Mouse (Mus musculus) hindbrain, embryonic 13.5 days (tissue): ENCODE results near the gene Etv3. TPM values are rescaled to one million over a fixed set of nuclear protein-coding genes. Genes with fewer than 3 reads are reported as not detected.
"Not testable (repeated sequence)": the region's sequence is repeated elsewhere in the genome, so short reads cannot be mapped to it uniquely, and the experiment has no call there.

Experiments
- ATAC-seq: fragments of 200-750 bp; cut with Nextera tagmentation; 2 replicates; pipeline ENCODE4 v1.8.0; 2017; ENCODE audit warnings: moderate TSS enrichment; ENCODE audit not compliant: low FRiP score
- H3K27ac ChIP-seq: fragments of 300-500 bp; sonication (generic); 2 replicates; pipeline ENCODE4 v1.5.1; 2015; ENCODE audit warnings: inconsistent platforms, mild to moderate bottlenecking, moderate library complexity
- H3K27me3 ChIP-seq: fragments of 300-500 bp; sonication (generic); 2 replicates; pipeline ENCODE4 v1.6.1; 2015; ENCODE audit warnings: mild to moderate bottlenecking, inconsistent platforms
- H3K36me3 ChIP-seq: fragments of 300-500 bp; sonication (generic); 2 replicates; pipeline ENCODE4 v1.6.1; 2015; ENCODE audit warnings: mild to moderate bottlenecking, inconsistent platforms
- H3K4me1 ChIP-seq: fragments of 300-500 bp; sonication (generic); replicated peaks from 2 replicates; pipeline ENCODE4 v1.6.1; 2015; ENCODE audit warnings: inconsistent platforms
- H3K4me2 ChIP-seq: fragments of 300-500 bp; sonication (generic); 2 replicates; pipeline ENCODE4 v1.6.1; 2015; ENCODE audit warnings: inconsistent platforms, mild to moderate bottlenecking, moderate library complexity
- H3K4me3 ChIP-seq: fragments of 300-500 bp; sonication (generic); 2 replicates; pipeline ENCODE4 v1.5.1; 2015; ENCODE audit warnings: mild to moderate bottlenecking, inconsistent platforms
- H3K9ac ChIP-seq: fragments of 300-500 bp; sonication (generic); 2 replicates; pipeline ENCODE4 v1.6.1; 2015; ENCODE audit warnings: mild to moderate bottlenecking, inconsistent platforms
- H3K9me3 ChIP-seq: fragments of 300-500 bp; sonication (generic); 2 replicates; pipeline ENCODE4 v1.6.1; 2016; ENCODE audit warnings: inconsistent platforms
- WGBS: fragments of 180-500 bp; shearing (Covaris S2); methylation state at CpG from one replicate; pipeline ENCODE4 v1.1.7; 2015; 5-methylcytosine and 5-hydroxymethylcytosine counted together
- polyA plus RNA-seq: library from polyadenylated mRNA; unstranded; fragments of >200 nt; fragmentation: Nextera tagmentation; extraction: Ambion mirVana; gene quantifications from 2 replicates; pipeline ENCODE4 v1.2.1, GENCODE M21; 2015

The Etv3 gene
- polyA plus RNA-seq, 1 experiment from 2014 or later, result 10.1 TPM

DNA sequence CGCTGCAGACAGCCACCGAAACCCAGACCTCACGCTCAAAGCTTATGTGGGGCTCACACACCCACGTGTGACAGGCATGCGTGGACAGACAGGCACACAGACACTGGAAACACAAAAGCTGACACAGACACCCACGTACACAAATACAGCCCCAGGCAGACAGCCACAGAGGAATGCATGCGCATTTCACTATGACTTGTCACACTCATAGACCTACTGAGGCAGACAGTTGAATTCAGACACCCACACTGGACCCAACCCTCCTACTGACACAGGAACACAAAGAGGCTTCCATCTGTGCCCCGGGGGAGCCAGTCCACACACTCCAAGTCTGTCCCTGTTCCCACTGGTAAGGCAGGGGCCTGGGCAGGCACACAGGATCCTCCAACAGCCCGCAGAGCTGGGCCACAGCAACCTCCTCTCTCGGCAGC, 21.1 kb downstream of the Etv3 start:
- no peak overlapping the region for H3K4me2 ChIP-seq
- H3K4me3 ChIP-seq, result no peak overlapping the region
- peaks cover 26% of the 10 kb centered on the region for H3K4me1 ChIP-seq
- no peaks in the 10 kb centered on the region for H3K9me3 ChIP-seq
- peaks cover 16% of the 10 kb centered on the region for H3K27me3 ChIP-seq
- no peak for ATAC-seq
- 76% methylated on average over 10 of the region's 10 CpGs for WGBS
- H3K36me3 ChIP-seq, result no peaks in the 10 kb centered on the region
- peak overlapping the region; percentile 35; the same call in 1 of the 2 replicates for H3K27ac ChIP-seq
- no peak overlapping the region for H3K9ac ChIP-seq

DNA sequence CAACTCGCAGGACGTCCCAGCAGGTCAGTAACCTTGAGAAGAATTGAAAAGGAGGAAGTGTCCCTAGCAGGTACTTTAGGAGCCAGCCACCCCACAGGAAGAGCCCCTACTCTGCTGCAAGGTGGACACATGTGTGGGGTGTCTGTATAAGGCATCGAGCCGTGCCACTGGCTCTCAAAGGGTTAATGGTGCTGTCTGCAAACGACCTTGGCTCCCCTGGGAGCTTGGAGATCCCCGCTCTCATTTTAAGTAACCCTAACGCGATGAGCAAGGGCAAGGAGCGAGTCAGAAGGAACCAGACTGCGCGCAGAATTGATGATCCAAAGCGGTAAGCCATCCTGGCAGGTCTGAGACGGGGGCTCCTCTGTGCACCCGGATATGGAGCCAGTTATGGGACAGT, 24.7 kb downstream of the Etv3 start:
- Histone ChIP-seq H3K9ac (peak overlapping the region; percentile 56), H3K4me2 (peak overlapping the region; percentile 19), H3K27ac (no peak overlapping the region), H3K4me3 (no peak overlapping the region), H3K9me3 (no peaks in the 10 kb centered on the region), H3K4me1 (peaks cover 18% of the 10 kb centered on the region), H3K27me3 (peaks cover 20% of the 10 kb centered on the region), H3K36me3 (no peaks in the 10 kb centered on the region)
- WGBS, result 23% methylated on average over 14 of the region's 14 CpGs
- ATAC-seq, result no peak

DNA sequence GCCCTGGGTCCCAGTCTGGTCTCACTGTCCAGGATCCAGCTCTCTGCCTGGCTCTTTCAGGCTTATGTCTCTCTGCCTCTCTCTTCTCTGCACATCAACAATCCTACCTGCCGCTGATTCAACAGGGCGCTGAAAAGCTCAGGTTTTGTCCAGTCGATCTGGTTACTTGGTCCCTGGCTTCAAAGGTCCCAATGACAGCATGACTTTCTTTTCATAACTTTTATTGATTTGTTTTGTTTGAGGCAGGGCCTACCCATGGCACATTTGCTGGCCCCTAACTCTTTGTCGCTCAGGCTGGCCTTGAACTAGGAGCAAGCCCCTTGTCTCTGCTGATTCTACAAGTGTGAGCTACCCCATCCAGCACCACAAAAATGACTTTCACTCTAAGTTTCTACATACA, 27.1 kb downstream of the Etv3 start:
- H3K4me3 ChIP-seq, result no peak overlapping the region
- H3K36me3 ChIP-seq, result no peaks in the 10 kb centered on the region
- H3K9ac ChIP-seq, result no peak overlapping the region
- H3K27ac ChIP-seq, result no peak overlapping the region
- no peak overlapping the region for H3K4me2 ChIP-seq
- no peaks in the 10 kb centered on the region for H3K9me3 ChIP-seq
- WGBS, result 84% methylated on average over 4 of the region's 4 CpGs
- peaks cover 13% of the 10 kb centered on the region for H3K4me1 ChIP-seq
- ATAC-seq, result no peak
- peaks cover 20% of the 10 kb centered on the region for H3K27me3 ChIP-seq

DNA sequence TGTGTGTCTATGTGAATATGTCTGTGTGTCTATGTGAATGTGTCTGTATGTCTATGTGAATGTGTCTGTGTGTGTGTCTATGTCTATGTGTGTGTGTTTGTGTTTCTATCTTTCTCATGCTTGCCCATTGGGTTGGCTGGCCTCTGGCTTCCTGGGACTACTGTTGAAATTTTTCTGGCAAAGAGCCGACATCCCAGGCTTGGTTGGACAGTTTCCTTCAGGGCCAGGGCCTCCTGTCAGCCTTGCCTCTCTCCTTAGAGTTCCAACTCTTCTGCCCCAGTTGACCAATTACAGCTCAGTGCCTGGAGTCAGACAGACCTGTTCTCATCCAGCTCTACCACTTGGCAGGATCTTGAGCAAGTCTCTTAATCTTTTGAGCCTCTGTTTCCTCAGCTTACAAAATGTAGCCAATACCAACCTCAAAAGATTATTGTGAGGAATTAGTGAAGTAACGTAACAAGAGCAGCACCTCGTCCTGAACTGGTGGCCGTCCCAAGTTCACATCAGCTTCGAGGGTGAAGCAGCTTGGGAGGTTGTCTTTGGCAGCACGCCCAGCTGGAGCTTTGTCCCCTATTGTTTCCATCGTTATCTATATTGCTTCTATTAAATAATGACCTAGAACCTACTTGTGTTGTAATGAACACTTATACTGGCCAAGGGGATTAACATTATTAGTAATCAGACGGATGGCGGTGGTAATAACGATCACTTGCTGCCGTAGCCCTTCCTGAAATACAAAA, 28.2 kb downstream of the Etv3 start:
- Histone ChIP-seq H3K9ac (no peak overlapping the region), H3K27me3 (peaks cover 20% of the 10 kb centered on the region), H3K36me3 (no peaks in the 10 kb centered on the region), H3K27ac (no peak overlapping the region), H3K4me3 (no peak overlapping the region), H3K4me2 (no peak overlapping the region), H3K4me1 (peaks cover 13% of the 10 kb centered on the region), H3K9me3 (no peaks in the 10 kb centered on the region)
- WGBS, result 69% methylated on average over 11 of the region's 11 CpGs
- no peak for ATAC-seq

DNA sequence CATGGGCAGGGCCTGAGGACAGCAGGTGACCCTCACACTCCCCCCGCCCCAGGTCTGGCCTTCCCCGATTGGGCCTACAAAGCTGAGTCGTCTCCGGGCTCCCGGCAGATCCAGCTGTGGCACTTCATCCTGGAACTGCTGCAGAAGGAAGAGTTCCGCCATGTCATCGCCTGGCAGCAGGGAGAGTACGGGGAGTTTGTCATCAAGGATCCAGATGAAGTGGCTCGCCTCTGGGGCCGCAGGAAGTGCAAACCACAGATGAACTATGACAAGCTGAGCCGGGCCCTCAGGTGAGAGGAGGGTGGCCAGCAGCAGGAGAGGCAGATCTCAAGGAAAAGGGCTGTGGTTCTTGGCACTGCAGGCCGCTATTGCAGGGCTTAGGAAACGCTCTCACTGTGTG, 29.7 kb downstream of the Etv3 start:
- not testable (repeated sequence) for H3K4me3 ChIP-seq, H3K27ac ChIP-seq, H3K9me3 ChIP-seq, H3K4me2 ChIP-seq, H3K36me3 ChIP-seq, ATAC-seq, H3K9ac ChIP-seq
- Histone ChIP-seq H3K4me1 (peaks cover 11% of the 10 kb centered on the region), H3K27me3 (peaks cover 18% of the 10 kb centered on the region)
- WGBS, result 83% methylated on average over 13 of the region's 13 CpGs

DNA sequence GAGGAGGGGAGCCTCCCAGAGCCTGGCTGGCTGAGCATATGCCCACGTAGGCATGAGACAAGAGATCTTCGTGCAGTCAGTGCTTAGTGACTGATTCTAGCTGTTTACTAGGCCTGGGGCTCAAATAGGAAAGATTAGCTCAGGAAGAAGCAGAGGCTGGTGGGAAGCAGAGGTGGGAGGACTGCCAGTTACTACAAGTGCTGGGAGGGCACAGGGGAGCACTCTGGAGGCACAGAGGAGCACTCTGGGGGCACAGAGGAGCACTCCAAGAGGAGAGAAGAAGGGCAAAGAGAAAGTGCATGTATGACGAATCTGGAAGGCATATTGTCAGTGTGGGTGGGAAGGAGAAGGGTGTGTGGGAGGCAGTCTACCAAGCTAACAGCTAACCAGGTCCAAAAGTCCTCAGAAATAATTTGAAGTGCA, 30.9 kb downstream of the Etv3 start:
- Histone ChIP-seq H3K4me3 (no peak overlapping the region), H3K27me3 (peaks cover 6% of the 10 kb centered on the region), H3K4me2 (no peak overlapping the region), H3K9me3 (no peaks in the 10 kb centered on the region), H3K9ac (no peak overlapping the region), H3K36me3 (no peaks in the 10 kb centered on the region), H3K27ac (no peak overlapping the region), H3K4me1 (0 out of 2 replicates have a peak, but pooled peaks cover 5% of the 10 kb centered on the region)
- 71% methylated on average over 3 of the region's 3 CpGs for WGBS
- no peak for ATAC-seq

DNA sequence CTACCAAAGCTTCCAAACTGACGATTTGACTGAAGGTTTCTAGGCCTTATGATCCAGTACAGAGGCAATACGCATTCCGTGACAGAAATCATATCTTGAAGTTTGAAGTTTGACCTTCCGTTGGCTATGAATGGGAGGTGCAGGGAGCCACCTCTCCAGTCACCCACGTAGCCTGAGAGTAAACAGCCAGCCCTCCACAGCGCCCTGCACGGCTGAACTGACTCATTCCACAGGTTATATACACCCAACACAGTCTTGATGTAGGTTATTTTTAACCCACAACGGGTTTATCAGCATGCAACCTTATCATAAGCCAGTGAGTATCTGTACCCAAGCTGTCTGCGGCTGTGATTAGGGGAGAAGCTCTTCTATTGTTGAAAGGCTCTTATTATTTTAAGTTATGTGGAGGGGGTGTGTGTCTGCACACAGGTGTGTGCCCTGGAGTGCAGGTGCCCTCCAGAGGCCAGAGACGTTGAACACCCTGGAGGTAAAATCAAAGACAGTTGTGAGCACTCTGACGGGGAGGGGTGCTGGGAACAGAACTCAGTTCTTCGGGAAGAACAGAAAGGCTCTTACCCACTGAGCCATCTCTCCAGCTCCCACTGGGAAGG, 31.6 kb downstream of the Etv3 start:
- Histone ChIP-seq H3K4me2 (no peak overlapping the region), H3K36me3 (no peaks in the 10 kb centered on the region), H3K27ac (no peak overlapping the region), H3K27me3 (no peaks in the 10 kb centered on the region), H3K9ac (no peak overlapping the region), H3K4me3 (no peak overlapping the region), H3K4me1 (0 out of 2 replicates have a peak, but pooled peaks cover 5% of the 10 kb centered on the region), H3K9me3 (no peaks in the 10 kb centered on the region)
- 89% methylated on average over 12 of the region's 12 CpGs for WGBS
- ATAC-seq, result no peak

DNA sequence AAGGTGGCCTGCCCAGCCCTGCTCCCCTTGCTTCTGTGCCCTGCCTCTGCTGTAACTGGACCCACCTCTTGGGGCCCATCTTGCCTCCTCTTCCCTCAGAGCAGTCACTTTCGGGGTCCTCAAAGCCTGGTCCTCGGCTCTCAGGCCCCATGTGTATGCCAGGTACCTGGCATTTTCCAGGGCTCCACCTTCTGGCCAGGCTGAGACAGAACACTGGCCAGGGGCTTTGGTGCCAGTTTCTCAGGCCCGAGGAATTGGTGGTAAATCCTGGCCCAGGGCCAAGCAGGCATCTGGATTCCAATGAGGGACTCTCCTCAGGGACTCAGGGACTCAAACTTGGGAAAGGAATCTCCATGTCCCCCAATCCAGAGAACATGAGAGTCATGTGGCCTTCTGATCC, 34.9 kb downstream of the Etv3 start:
- H3K36me3 ChIP-seq, result no peaks in the 10 kb centered on the region
- H3K9me3 ChIP-seq, result no peaks in the 10 kb centered on the region
- no peak overlapping the region for H3K9ac ChIP-seq
- no peak for ATAC-seq
- no peak overlapping the region for H3K27ac ChIP-seq
- H3K4me2 ChIP-seq, result no peak overlapping the region
- H3K4me1 ChIP-seq, result peaks cover 2% of the 10 kb centered on the region; the same call in 1 of the 2 replicates
- no peaks in the 10 kb centered on the region for H3K27me3 ChIP-seq
- 58% methylated on average over 3 of the region's 3 CpGs for WGBS
- H3K4me3 ChIP-seq, result no peak overlapping the region

DNA sequence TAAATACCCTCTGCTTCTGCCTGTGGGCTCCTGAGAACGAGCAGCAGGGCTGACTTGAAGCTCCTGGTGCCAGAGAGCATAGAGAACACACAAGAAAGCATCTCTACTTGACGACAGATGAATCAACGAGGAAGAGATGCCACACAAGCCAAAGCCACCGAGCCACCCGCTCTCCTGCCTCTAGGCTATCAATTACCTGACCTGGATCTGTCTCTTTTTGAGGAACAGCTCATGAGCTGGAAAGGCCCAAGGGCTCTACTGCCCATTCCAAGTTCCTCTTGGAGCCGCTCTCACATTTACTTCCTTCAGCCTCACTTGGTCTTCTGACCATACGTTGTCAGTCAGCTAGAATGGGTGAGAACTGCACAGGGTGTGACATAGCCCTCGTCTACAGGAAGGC, 36.2 kb downstream of the Etv3 start:
- 81% methylated on average over 8 of the region's 8 CpGs for WGBS
- H3K4me3 ChIP-seq, result no peak overlapping the region
- H3K9me3 ChIP-seq, result no peaks in the 10 kb centered on the region
- ATAC-seq, result no peak
- peaks cover 13% of the 10 kb centered on the region for H3K4me1 ChIP-seq
- no peaks in the 10 kb centered on the region for H3K27me3 ChIP-seq
- no peak overlapping the region for H3K4me2 ChIP-seq
- H3K9ac ChIP-seq, result no peak overlapping the region
- H3K36me3 ChIP-seq, result no peaks in the 10 kb centered on the region
- no peak overlapping the region for H3K27ac ChIP-seq

DNA sequence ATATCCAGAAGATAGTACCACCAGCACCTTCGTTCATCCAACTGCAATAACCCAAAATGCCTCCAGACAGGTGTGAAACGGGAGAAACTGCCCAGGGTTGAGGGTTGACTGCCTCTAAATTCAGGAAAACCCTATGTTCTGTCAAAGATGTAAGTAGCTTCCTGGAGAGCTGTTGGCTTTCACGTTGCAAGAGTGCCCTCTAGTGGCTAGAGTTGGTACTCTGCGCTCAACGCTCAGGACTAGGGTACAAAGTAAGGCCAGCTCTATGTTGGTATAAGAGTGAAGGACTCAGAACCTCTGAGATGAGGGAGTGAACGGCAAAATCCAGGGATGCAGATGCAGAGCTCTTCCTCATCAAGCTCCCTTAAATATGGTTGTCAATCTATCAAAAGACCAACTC, 37.2 kb downstream of the Etv3 start:
- Histone ChIP-seq H3K4me2 (no peak overlapping the region), H3K27ac (no peak overlapping the region), H3K27me3 (no peaks in the 10 kb centered on the region), H3K36me3 (no peaks in the 10 kb centered on the region), H3K4me3 (no peak overlapping the region), H3K9ac (no peak overlapping the region), H3K4me1 (peaks cover 16% of the 10 kb centered on the region), H3K9me3 (no peaks in the 10 kb centered on the region)
- ATAC-seq, result no peak
- 3% methylated on average over 6 of the region's 6 CpGs for WGBS

DNA sequence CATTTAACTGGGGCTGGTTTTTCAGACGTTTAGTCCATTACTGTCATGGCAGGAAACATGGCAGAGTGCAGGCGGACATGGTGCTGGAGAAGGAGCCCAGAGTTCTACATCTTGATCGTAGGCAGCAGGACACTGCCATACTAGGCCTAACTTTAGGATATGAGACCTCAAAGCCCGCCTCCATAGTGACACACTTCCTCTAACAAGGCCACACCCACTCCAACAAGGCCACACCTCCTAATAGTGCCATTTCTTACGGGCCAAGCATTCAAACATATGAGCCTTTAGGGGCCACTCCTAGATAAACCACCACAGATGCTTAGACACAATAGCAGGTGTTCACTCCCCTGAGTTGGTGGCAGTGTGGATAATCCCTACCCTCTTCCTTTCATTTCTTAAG, 38.3 kb downstream of the Etv3 start:
- Histone ChIP-seq H3K4me3 (no peak overlapping the region), H3K27me3 (no peaks in the 10 kb centered on the region), H3K4me1 (peaks cover 16% of the 10 kb centered on the region), H3K9me3 (no peaks in the 10 kb centered on the region), H3K9ac (no peak overlapping the region), H3K27ac (no peak overlapping the region), H3K36me3 (no peaks in the 10 kb centered on the region), H3K4me2 (no peak overlapping the region)
- 74% methylated on average over 5 of the region's 5 CpGs for WGBS
- no peak for ATAC-seq

DNA sequence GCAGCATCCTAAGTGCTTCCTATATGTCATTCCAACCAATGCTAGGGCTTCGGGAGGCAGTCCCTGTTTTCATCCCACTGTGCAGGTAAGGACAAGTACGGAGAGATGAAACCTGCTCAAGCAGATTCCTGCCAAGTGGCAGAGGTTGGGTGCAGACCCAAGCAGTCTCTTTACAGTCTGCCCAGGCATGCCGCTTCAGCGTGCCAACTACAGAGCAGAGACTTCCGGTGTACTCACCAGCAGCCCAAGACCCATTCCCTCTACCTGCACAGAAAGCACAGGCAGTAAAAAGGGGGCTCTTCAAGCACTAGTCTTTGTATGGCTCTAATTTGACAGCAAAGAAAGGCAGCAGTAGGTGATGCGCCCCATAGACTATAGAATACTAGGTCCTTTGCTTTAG, 40.4 kb downstream of the Etv3 start:
- H3K4me3 ChIP-seq, result peak overlapping the region; percentile 20
- ATAC-seq, result peak; percentile 25
- WGBS, result 72% methylated on average over 6 of the region's 6 CpGs
- H3K4me1 ChIP-seq, result peaks cover 16% of the 10 kb centered on the region
- peak overlapping the region; percentile 70 for H3K9ac ChIP-seq
- no peaks in the 10 kb centered on the region for H3K9me3 ChIP-seq
- H3K4me2 ChIP-seq, result peak overlapping the region; percentile 55
- peak overlapping the region; percentile 98 for H3K27ac ChIP-seq
- H3K27me3 ChIP-seq, result no peaks in the 10 kb centered on the region
- H3K36me3 ChIP-seq, result no peaks in the 10 kb centered on the region

DNA sequence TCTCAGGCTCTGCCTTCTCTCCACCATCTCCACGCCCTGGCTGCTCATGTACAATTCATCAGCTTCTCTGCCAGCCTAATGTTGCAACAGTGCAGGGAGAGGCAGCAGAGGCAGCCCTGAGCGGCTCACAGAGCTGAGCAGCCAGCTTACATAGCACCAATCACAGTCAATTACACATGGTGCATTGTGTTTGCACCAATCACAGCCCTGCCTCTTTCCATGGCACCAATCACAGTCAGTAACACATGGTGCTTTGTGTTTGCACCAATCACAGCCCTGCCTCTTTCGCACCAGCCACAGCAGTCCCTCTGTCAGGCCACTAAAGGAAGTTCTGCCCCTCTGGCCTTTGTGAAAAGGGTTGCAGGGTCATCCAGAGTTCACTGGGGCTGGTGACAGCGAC, 40.9 kb downstream of the Etv3 start:
- peak overlapping the region; percentile 55 for H3K4me2 ChIP-seq
- peak; percentile 100 for ATAC-seq
- peak overlapping the region; percentile 98 for H3K27ac ChIP-seq
- peak overlapping the region; percentile 41 for H3K4me3 ChIP-seq
- H3K9ac ChIP-seq, result peak overlapping the region; percentile 70
- H3K36me3 ChIP-seq, result no peaks in the 10 kb centered on the region
- WGBS, result 4% methylated on average over 4 of the region's 4 CpGs
- no peaks in the 10 kb centered on the region for H3K27me3 ChIP-seq
- H3K4me1 ChIP-seq, result peaks cover 16% of the 10 kb centered on the region
- H3K9me3 ChIP-seq, result no peaks in the 10 kb centered on the region
